Mouse (Mus musculus) C2C12 (cell line): Measurements from ENCODE around the gene Pomp.

Source experiments
- CTCF ChIP-seq: IDR thresholded peaks from one replicate; pipeline ENCODE4 v1.5.1; 2011; ENCODE audit not compliant: control insufficient read depth, insufficient read depth, insufficient read length
- FOSL1 ChIP-seq: IDR thresholded peaks from one replicate; pipeline ENCODE4 v1.8.0; 2011; ENCODE audit warnings: mild to moderate bottlenecking, low read length; ENCODE audit not compliant: poor library complexity, insufficient read depth, severe bottlenecking
- MAX ChIP-seq: IDR thresholded peaks from one replicate; pipeline ENCODE4 v1.6.1; 2011; ENCODE audit warnings: mild to moderate bottlenecking, control low read depth

DNA sequence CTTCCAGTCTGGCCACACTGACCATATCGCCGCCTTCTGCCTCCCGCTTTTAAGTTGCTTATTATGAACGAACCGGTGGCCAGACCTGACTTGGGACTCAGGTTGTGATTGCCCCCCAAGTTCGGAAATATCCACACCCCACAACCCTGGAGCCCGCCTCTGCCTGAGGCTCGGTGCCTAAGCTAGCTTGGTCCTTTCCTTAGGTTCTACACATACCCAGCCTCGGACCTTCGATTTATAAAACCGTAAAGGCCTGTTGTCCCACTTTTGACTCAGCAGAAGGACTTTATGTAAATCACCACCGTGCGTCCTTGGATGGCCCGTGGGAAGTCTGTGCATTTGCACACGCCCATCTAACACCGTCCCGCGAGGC, 199 bp upstream of the Pomp start:
- TF ChIP-seq CTCF (no peak), FOSL1 (no peak), MAX (no peak)
